Mouse (Mus musculus) testis, adult 2 months (tissue): ENCODE measurements around the gene Plcb1. TPM values are rescaled to one million over a fixed set of nuclear protein-coding genes. Genes with fewer than 3 reads are reported as not detected.

Source experiments
- H3K27ac ChIP-seq: fragments of 200-500 bp; 2 replicates; pipeline ENCODE4 v1.5.1; 2012; ENCODE audit warnings: low read depth, low read length; ENCODE audit not compliant: control insufficient read depth, insufficient read depth
- H3K27me3 ChIP-seq: fragments of 200-500 bp; 2 replicates; pipeline ENCODE4 v1.6.1; 2012; ENCODE audit warnings: mild to moderate bottlenecking, low read length, moderate library complexity; ENCODE audit not compliant: control insufficient read depth, insufficient read depth
- H3K36me3 ChIP-seq: fragments of 200-500 bp; 2 replicates; pipeline ENCODE4 v1.6.1; 2012; ENCODE audit warnings: mild to moderate bottlenecking, low read length; ENCODE audit not compliant: control insufficient read depth, insufficient read depth
- H3K4me1 ChIP-seq: fragments of 200-500 bp; 2 replicates; pipeline ENCODE4 v1.6.1; 2012; ENCODE audit warnings: low read length; ENCODE audit not compliant: control insufficient read depth, insufficient read depth
- H3K4me3 ChIP-seq: fragments of 200-500 bp; 2 replicates; pipeline ENCODE4 v1.5.1; 2012; ENCODE audit warnings: low read depth, mild to moderate bottlenecking, low read length, moderate library complexity, mixed read lengths; ENCODE audit not compliant: control insufficient read depth
- CTCF ChIP-seq: fragments of 200-500 bp; IDR thresholded peaks from 2 replicates; pipeline ENCODE4 v1.5.1; 2012; ENCODE audit warnings: low read depth, mild to moderate bottlenecking, inconsistent platforms, low read length, moderate library complexity; ENCODE audit not compliant: control insufficient read depth, insufficient read depth, insufficient replicate concordance
- POLR2A ChIP-seq: fragments of 200-500 bp; IDR thresholded peaks from 2 replicates; pipeline ENCODE4 v1.6.1; 2012; ENCODE audit warnings: low read depth, mild to moderate bottlenecking, inconsistent platforms, low read length, moderate library complexity; ENCODE audit not compliant: control insufficient read depth
- polyA plus RNA-seq: library from polyadenylated mRNA; depleted of rRNA; stranded (reverse); fragments of >200 nt; gene quantifications from 2 replicates; pipeline ENCODE4 v1.2.3, GENCODE M21; 2012

Gene Plcb1
- polyA plus RNA-seq, 1 experiment: 0.90 TPM

DNA sequence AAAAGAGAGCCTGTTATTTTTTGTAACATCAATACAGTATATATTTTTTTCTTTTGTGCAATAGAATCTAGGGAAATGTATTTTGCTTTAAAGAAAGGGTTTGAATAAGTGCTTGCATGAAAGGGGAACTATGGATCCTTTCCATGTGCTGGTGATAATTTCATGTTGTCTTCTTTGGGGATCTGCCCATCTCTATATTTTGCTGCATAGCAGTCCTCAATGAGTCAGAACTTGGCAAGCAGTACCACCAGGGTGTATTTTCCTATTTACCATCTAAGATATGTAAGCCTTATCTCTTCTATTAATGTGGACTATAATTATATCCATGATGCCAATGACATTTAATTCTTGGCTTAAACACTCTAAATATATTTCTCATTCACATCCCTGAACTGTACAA is 5.6 kb upstream of the Plcb1 start:
- Histone ChIP-seq H3K4me3 (no peak overlapping the region), H3K27ac (no peak overlapping the region), H3K4me1 (no peaks in the 10 kb centered on the region), H3K36me3 (no peaks in the 10 kb centered on the region), H3K27me3 (no peaks in the 10 kb centered on the region)
- no peak for TF ChIP-seq CTCF
- TF ChIP-seq POLR2A: no peak

DNA sequence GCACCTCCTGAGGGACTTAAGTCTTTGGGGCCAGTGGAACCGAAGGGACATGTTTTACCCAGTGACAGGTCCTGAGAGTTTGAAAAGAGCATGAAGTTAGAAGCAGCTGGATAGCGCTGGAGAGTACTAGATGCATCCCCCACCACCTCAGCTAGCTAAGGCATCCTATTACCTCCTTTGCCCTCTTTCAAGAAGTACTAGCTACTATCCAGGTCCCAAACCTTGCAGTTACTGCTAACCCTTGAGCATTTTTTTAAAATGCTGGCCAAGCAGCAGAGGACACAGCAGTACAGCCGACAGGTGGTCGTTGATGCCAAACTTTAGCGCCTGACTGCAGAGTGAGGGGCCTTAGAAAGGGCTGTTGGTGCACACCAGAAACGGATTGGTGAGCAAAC is 986 bp downstream of the Plcb1 start:
- H3K4me3 ChIP-seq: 0 out of 2 replicates have a peak overlapping the region, but pooled peaks have one; percentile 69
- no peaks in the 10 kb centered on the region for H3K27me3 ChIP-seq
- no peak overlapping the region for H3K27ac ChIP-seq
- no peaks in the 10 kb centered on the region; the same call in 1 of the 2 replicates for H3K4me1 ChIP-seq
- no peaks in the 10 kb centered on the region for H3K36me3 ChIP-seq
- TF ChIP-seq POLR2A: no peak
- TF ChIP-seq CTCF: no peak

DNA sequence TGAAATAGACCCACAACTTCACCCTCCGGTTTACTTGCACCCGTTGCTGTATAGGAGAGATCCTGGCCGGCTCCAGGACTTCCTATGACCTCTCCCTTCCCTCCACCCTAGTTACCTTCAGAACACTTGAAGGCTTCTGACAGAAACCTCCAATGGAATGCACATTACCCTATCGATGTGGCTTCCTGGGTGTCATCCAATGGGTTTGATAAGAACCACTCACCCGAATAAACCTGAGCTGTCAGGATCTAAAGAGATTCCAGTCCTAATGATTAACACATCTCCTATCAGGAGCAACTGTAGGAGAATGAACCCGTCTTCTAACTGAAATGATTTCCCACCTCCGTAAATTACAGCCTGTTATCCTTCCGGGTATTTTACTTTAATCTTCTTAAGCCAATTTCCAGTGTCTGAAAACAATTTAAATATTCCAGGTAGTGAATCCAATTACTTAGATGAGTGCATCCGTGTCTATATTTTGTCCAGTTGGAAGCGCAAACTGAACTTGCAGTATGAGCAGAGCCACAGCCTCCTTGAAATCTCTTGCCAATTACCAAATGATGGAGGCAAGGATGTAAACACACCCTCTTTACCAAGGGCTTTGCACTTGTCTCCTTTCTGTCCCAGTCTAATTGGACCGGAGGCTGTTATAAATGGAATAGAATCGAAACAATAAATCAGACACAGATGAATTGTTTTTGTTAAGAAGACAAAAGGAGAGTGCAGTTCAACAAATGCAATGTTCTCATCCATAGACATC is 1.6 kb downstream of the Plcb1 start:
- Histone ChIP-seq H3K27me3 (no peaks in the 10 kb centered on the region), H3K4me1 (no peaks in the 10 kb centered on the region; the same call in 1 of the 2 replicates), H3K27ac (no peak overlapping the region), H3K4me3 (no peak overlapping the region), H3K36me3 (no peaks in the 10 kb centered on the region)
- TF ChIP-seq CTCF: no peak
- TF ChIP-seq POLR2A: no peak

- no peak for TF ChIP-seq POLR2A
- no peak overlapping the region for H3K4me3 ChIP-seq
- H3K27me3 ChIP-seq: no peaks in the 10 kb centered on the region
- no peaks in the 10 kb centered on the region for H3K36me3 ChIP-seq
- H3K4me1 ChIP-seq: no peaks in the 10 kb centered on the region
- H3K27ac ChIP-seq: no peak overlapping the region
Observed at GRCm38 (mm10) chr2:134792926-134793325, 7.1 kb downstream of the Plcb1 start.

GRCm38 (mm10) chr2:134800226-134800625 is 14.4 kb downstream of the Plcb1 start:
- TF ChIP-seq POLR2A: no peak
- TF ChIP-seq CTCF: no peak

DNA sequence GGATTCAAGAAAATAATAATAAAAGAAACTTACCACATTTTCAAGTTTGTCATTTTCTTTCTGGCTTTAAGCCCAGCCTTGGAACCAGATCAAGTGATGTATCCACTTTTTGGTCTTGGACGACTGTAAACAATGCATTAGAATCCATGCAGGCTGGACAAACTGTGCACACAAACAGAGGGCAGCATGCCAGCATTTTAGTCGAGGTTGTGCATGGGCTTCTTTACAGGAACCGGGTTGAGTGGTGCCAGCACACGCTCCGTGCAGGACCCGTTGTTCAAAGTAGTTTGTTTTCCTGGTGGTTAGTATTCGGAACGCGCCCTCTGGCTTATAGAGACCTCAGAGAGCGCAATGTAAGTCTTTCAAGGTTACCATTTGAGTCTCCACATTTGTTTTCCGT is 30.5 kb downstream of the Plcb1 start:
- H3K4me3 ChIP-seq: no peak overlapping the region
- no peaks in the 10 kb centered on the region for H3K36me3 ChIP-seq
- 0 out of 2 replicates have a peak, but pooled peaks cover 3% of the 10 kb centered on the region for H3K4me1 ChIP-seq
- no peaks in the 10 kb centered on the region for H3K27me3 ChIP-seq
- H3K27ac ChIP-seq: peak overlapping the region; percentile 42; the same call in 1 of the 2 replicates
- TF ChIP-seq POLR2A (no peak), CTCF (no peak)

More at GRCm38 (mm10) chr2:134800226-134800625, 14.4 kb downstream of the Plcb1 start:
- Histone ChIP-seq H3K4me1 (no peaks in the 10 kb centered on the region), H3K4me3 (no peak overlapping the region), H3K27ac (no peak overlapping the region), H3K36me3 (no peaks in the 10 kb centered on the region), H3K27me3 (no peaks in the 10 kb centered on the region)

GRCm38 (mm10) chr2:134817058-134817840 is 31.4 kb downstream of the Plcb1 start:
- no peaks in the 10 kb centered on the region for H3K36me3 ChIP-seq
- no peaks in the 10 kb centered on the region for H3K27me3 ChIP-seq
- TF ChIP-seq CTCF (no peak), POLR2A (no peak)
- H3K4me3 ChIP-seq: no peak overlapping the region
- H3K27ac ChIP-seq: peak overlapping the region; percentile 58; the same call in 1 of the 2 replicates
- H3K4me1 ChIP-seq: 0 out of 2 replicates have a peak, but pooled peaks cover 3% of the 10 kb centered on the region
